Comparison of ENCODE assay signal across 8 mouse cellular contexts in genomic region chr4:154011646-154012089, GRCm38 (mm10). TPM values are rescaled to one million over a fixed set of nuclear protein-coding genes. Genes with fewer than 3 reads are reported as not detected.
DNase-seq lines count a peak whose midpoint lies in the region; ATAC-seq and TF ChIP-seq lines count a peak whose summit lies in the region.

Lrrc47 (plus strand) TSS chr4:154011731.

- H3K4me3 ChIP-seq in embryonic fibroblast, embryonic 13.5 days (ENCODE audit: insufficient read depth, low read length), result peak within 1 kb of the TSS; percentile 98
- H3K4me3 ChIP-seq in heart, embryonic 10.5 days, result peak within 1 kb of the TSS; percentile 100
- H3K4me3 ChIP-seq in kidney, embryonic 14.5 days (ENCODE audit: low read length), result peak within 1 kb of the TSS; percentile 89
- peak within 1 kb of the TSS; percentile 100 for H3K4me3 ChIP-seq in liver, embryonic 12.5 days

- peak; percentile 95 for ATAC-seq in kidney, embryonic 14.5 days (ENCODE audit: low FRiP score, low TSS enrichment)
- ATAC-seq in liver, embryonic 12.5 days, result peak; percentile 91

- peaks cover 35% of the 10 kb centered on the region for H3K36me3 ChIP-seq in heart, embryonic 10.5 days
- peaks cover 27% of the 10 kb centered on the region for H3K36me3 ChIP-seq in kidney, embryonic 14.5 days (ENCODE audit: control insufficient read depth, insufficient read depth, low read length)
- peaks cover 44% of the 10 kb centered on the region for H3K36me3 ChIP-seq in liver, embryonic 12.5 days
- no peaks in the 10 kb centered on the region; the same call in 1 of the 2 replicates for H3K36me3 ChIP-seq in splenic B cell, adult 2 months (ENCODE audit: control insufficient read depth, insufficient read depth, low read length, poor library complexity, severe bottlenecking)

- H3K4me2 ChIP-seq in kidney, embryonic 14.5 days (replicated peaks; ENCODE audit: low read depth, low read length), result peak within 1 kb of the TSS; percentile 93
- peak within 1 kb of the TSS; percentile 94 for H3K4me2 ChIP-seq in liver, embryonic 12.5 days

- peak; percentile 83; the same call in 1 of the 2 replicates for TF ChIP-seq POLR2A in embryonic fibroblast, embryonic 13.5 days (IDR thresholded peaks at IDR 0.05; ENCODE audit: low read depth, low read length)

- peak within 1 kb of the TSS; percentile 90 for H3K9ac ChIP-seq in kidney, embryonic 14.5 days (ENCODE audit: low read depth, low read length)
- peak within 1 kb of the TSS; percentile 94 for H3K9ac ChIP-seq in liver, embryonic 12.5 days

- H3K4me1 ChIP-seq in embryonic fibroblast, embryonic 13.5 days (ENCODE audit: control insufficient read depth, insufficient read depth, low read length), result peaks cover 7% of the 10 kb centered on the region
- peaks cover 18% of the 10 kb centered on the region for H3K4me1 ChIP-seq in heart, embryonic 10.5 days
- H3K4me1 ChIP-seq in kidney, embryonic 14.5 days (ENCODE audit: control insufficient read depth, insufficient read depth, low read length), result peaks cover 12% of the 10 kb centered on the region
- H3K4me1 ChIP-seq in liver, embryonic 12.5 days, result peaks cover 41% of the 10 kb centered on the region

- peak; percentile 79 for DNase-seq in CD4-positive, CD25-positive, alpha-beta regulatory T cell, adult 2 months (ENCODE audit: low read depth, low spot score)
- peak; percentile 97 for DNase-seq in brain, adult 2 months (ENCODE audit: low read depth, low spot score)
- DNase-seq in heart, embryonic 10.5 days (ENCODE audit: low spot score), result peak; percentile 93
- DNase-seq in naive thymus-derived CD4-positive, alpha-beta T cell, adult 2 months (ENCODE audit: low read depth), result peak; percentile 75
- peak; percentile 83 for DNase-seq in splenic B cell, adult 2 months (ENCODE audit: low read depth, low spot score)

- H3K27me3 ChIP-seq in heart, embryonic 10.5 days (ENCODE audit: insufficient read depth, poor library complexity, severe bottlenecking), result no peaks in the 10 kb centered on the region
- no peaks in the 10 kb centered on the region for H3K27me3 ChIP-seq in kidney, embryonic 14.5 days (ENCODE audit: control insufficient read depth, insufficient read depth, low read length)
- no peaks in the 10 kb centered on the region for H3K27me3 ChIP-seq in liver, embryonic 12.5 days (replicated peaks)
- no peaks in the 10 kb centered on the region for H3K27me3 ChIP-seq in splenic B cell, adult 2 months (ENCODE audit: control insufficient read depth, insufficient read depth, low read length, poor library complexity, severe bottlenecking)

- no peaks in the 10 kb centered on the region for H3K9me3 ChIP-seq in heart, embryonic 10.5 days
- H3K9me3 ChIP-seq in kidney, embryonic 14.5 days (ENCODE audit: control insufficient read depth, low read length), result no peaks in the 10 kb centered on the region
- no peaks in the 10 kb centered on the region for H3K9me3 ChIP-seq in liver, embryonic 12.5 days (replicated peaks)

- H3K27ac ChIP-seq in embryonic fibroblast, embryonic 13.5 days (ENCODE audit: insufficient read depth, low read length), result no peak within 1 kb of the TSS
- peak within 1 kb of the TSS; percentile 94 for H3K27ac ChIP-seq in heart, embryonic 10.5 days
- H3K27ac ChIP-seq in kidney, embryonic 14.5 days (ENCODE audit: low read depth, low read length), result no peak within 1 kb of the TSS; the same call in 1 of the 2 replicates
- peak within 1 kb of the TSS; percentile 86 for H3K27ac ChIP-seq in liver, embryonic 12.5 days

- TF ChIP-seq CTCF in embryonic fibroblast, embryonic 13.5 days (IDR thresholded peaks at IDR 0.05; ENCODE audit: borderline replicate concordance, insufficient read depth, low read length), result no peak

- 4% methylated on average over 51 of the region's 59 CpGs for WGBS in heart, embryonic 10.5 days
- WGBS in kidney, embryonic 14.5 days, result 1% methylated on average over 59 of the region's 59 CpGs
- WGBS in liver, embryonic 12.5 days (ENCODE audit: insufficient replicate concordance), result 0% methylated on average over 40 of the region's 59 CpGs

RNA-seq across cellular contexts. Expression of gene Lrrc47, which starts in this region (rescaled TPM):
- 40.4 and 41.8 TPM in 2 replicates for polyA plus RNA-seq in embryonic fibroblast, embryonic 13.5 days (2011; ENCODE audit: insufficient read length, low read depth, missing spikeins)
- polyA plus RNA-seq in heart, embryonic 10.5 days (2016; fragmentation: Nextera tagmentation; extraction: Ambion mirVana), result 18.5 and 27.0 TPM in 2 replicates
- polyA plus RNA-seq in kidney, embryonic 14.5 days (2014; fragmentation: Nextera tagmentation; extraction: Ambion mirVana), result 12.1 and 13.6 TPM in 2 replicates
- 36.0 and 38.6 TPM in 2 replicates for polyA plus RNA-seq in liver, embryonic 12.5 days (2016; fragmentation: Nextera tagmentation; extraction: Ambion mirVana)

Comparison
In these comparisons a context has a peak if more than half of its experiments do, and no peak if none do; other contexts are left out.
1. H3K27ac ChIP-seq: peak in heart, embryonic 10.5 days (single experiment) and liver, embryonic 12.5 days (single experiment); none in embryonic fibroblast, embryonic 13.5 days (single experiment) and kidney, embryonic 14.5 days (single experiment).
2. Peak in every context shown above with its lines, with median percentiles within 50 percentile points of each other: DNase-seq and H3K4me3 ChIP-seq.